Mouse (Mus musculus) regulatory T cell (primary cell): ENCODE measurements around the gene Xbp1.
"Not testable (repeated sequence)": the region's sequence is repeated elsewhere in the genome, so short reads cannot be mapped to it uniquely, and the experiment has no call there.

Source experiments
- in situ Hi-C: fragments of 300-600 bp; cut with MboI, MseI; formaldehyde crosslinking; loops from one replicate; pipeline ENCODE4 v1.15.1; 2025; ENCODE audit warnings: high pct_unique_total_duplicates

The Xbp1 gene

DNA sequence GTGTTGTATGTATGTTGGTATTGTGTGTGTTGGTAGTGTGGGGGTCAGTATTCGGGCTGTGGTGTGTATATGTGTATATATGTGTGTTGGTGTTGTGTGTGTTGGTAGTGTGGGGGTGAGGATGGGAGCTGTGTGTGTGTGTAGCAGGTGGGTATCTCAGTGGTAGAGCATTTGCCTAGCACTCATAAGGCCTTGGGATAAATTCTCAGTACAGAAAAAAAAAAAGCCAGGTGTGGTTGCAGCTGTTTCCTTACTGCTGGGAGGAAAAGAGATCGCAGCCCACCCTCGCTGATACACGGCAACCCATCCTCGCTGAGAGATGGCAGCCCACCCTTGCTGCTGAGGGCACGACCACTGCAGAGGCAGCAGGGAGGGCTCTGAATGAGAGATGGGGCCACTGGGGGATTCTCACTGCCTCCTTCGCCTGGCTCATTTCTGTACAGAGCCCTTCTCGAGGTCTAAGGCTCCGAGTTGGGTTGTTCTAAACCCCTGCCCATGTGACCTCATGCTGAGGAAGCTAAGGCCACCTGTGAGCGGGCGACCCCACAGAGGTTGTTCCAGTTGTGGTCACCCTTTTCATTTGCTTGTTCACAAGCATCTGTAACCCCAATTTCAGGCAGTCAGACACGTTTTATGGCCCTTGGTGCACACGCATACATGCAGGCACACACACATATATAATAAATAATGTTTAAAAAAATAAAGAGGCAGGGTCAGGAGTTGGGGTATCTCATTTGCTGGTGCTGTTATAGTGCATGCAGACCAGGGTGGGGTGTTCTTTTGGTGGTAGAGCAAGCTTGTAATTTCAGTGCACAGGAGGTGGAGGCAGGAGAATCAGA lies 19.3 kb upstream of the Xbp1 start:
- in situ Hi-C loops: no loop called here

DNA sequence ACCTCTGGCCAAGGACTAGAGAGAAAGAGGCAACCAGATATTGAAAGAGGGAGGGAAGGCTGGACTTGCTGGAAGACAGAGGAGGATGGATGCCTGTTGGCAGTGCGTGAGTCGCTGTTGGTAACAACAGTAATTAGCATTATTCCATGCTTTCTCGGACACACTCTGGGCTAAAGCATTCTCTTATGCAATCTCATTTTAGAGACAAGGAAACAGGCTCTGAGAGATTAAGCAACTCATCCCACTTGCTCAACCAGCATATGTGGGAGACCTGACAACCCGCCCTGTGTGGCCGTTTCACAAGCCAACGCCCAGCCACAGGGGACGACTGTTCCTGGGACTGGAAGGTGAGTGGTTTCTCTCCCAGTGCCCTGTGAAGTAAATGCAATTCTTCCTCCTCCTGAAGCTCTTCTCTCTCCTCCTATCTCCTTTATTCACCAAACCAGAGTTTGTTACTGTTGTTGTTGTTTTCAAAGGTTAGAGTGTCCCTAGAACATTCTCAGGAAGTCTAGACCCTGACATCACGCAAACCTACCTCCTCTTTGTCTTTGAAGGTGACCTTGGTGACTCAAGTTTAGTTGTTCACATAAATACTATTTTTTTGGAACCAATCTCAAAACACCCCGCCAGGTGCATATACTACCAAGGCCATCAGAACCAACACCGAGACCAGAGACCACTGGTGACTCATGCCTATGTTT lies 18.0 kb upstream of the Xbp1 start:
- in situ Hi-C loops: no loop called here

DNA sequence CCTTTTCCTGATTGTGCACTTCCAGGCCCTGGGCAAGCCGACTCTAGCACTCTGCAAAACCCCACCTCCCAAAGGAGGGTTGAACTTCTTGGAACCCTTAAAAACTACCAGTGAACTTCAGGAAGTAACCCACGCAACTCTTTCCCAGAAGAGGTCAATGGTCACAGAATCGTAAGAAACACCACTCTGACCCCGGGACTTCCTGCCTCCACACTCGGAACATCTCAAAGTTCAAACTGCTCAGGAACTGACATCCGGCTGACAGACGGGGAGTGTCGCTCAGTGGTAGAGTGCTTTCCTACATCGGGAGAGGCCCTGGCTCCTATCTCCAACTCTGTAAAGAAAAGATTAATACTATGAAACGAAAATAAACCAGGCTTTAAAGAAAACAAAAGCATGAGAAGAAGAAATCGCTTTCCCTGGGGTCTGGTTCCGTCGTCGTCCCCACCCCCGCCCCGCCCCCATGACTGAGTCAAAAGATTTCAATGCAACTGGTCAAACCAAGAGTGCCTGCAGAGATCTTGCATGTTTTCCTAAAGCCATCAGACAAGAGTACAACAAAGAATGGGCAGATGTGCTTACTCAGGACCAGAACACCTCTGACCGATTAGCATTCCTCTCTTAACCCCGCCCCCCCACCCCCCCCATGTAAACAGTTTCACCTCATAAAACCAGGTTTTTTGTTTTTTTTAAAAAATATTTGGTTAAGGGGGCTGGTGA lies 14.4 kb upstream of the Xbp1 start:
- in situ Hi-C loops: no loop called here

DNA sequence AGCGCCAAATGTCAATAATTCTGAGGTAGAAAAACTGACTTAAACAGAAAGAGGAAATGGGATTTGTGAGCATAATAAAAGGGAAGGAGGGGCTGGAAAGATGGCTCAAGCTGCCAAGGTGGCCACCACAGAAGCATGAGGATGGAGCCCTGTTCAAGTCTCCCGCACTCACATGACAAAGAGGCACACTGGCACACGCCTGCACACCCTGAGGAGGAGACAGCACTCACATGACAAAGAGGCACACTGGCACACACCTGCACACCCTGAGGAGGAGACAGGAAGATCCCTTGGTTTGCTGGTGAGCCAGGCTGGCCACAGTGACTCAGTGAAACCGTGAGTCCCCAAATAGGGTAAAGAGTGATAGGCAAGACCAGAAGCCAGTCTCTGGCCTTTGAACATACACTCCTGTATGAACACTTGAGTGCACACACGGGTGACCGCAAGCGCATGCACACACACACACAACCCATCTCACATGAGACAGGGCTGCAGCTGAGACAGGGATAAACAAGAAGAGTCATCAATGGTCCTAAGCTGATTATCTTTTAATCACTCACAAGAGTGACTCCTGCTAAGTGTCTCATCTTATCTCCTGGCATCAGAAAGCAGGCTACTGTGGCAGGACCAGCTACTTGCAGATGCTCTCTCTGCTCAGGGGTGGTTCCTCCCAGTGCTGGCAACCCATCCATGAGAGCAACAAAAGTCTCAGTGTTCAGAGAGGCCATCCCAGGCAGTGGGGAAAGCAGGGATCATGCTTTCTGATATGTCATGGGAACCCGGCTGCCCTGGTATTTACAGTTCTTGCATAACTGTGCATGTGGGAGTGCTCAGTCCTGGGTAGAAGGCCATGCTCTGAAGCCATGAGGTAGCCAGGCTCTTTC lies 11.0 kb upstream of the Xbp1 start:
- in situ Hi-C loops: no loop called here

DNA sequence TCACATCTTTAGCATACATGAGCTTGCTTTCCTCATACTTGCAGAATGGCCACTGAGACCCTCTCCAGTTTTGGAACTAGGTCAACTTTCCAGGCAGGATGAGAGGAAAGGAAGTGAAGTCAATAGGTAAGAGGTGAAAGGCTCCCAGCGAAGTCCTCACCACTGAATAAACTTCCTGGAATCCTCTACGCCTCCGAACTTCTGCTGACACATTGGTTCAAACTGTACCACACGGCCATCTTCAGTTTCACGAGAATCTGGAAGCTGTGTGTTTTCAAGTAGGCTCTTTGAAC lies 10.4 kb upstream of the Xbp1 start:
- in situ Hi-C loops: no loop called here

DNA sequence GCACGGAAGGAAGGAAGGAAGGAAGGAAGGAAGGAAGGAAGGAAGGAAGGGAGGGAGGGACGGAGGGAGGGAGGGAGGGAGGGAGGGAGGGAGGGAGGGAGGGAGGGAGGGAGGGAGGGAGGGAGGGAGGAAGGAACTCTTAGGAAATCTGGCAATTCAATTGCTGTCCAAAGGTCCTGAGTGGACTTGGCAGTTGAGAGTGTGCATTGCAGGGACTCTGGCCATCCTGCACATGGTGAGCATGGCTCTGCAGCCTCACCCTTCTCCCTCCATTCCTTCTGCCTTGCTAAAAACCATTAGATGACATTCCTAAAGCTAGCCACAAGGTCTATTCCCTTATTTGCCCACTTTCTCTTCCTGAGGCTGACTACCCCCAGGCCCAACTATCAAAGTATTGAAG lies 9.8 kb upstream of the Xbp1 start:
- in situ Hi-C loops: not testable (repeated sequence)

DNA sequence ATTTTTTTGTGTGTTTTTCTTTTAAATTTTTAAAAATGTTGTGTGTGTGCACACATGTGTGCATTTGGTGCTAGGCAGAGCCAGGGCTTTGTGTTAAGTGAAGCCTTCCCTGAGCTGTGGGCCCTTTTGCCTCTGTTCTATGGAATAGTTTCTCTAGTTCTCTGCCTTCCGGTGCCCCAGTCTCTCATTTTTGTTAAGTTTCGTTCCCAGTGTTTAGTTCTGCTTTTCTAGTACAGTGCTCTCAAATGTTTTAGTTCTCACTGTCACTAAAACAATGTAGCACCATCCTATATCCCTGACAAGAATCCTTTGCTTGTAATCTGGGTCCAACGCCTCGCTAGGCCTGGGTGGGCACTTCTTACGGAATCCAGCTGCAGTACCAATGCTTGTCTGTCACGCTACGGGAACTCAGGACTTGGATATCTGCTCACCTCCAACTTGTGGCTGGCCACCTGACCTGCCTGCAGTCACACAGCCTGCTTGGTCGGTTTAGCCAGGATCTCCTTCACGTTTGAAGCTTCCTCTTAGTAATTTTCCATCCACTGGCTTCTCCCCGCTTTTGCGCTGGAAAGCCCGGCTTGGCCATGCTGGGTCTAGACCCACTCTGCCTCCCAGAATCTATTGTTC lies 8.2 kb upstream of the Xbp1 start:
- in situ Hi-C loops: no loop called here

DNA sequence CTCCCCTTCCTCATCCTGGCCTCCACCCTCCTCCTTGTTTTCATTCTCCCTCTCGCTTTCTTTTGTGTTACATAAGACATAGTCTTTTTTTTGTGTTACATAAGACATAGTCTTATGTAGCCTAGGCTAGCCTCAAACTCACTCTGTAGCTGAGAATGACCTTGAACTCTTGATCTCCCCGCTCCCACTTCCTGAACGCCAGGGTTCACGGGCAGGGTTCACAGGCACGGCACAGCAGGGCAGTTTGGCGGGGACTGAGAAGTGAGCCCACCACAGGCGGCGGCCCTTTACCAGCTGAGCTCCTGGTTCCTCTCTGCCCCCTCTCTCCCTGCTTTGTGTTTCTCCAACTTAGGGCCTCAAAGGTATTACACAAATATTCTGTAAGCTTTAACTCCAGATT lies 7.5 kb upstream of the Xbp1 start:
- in situ Hi-C loops: no loop called here

DNA sequence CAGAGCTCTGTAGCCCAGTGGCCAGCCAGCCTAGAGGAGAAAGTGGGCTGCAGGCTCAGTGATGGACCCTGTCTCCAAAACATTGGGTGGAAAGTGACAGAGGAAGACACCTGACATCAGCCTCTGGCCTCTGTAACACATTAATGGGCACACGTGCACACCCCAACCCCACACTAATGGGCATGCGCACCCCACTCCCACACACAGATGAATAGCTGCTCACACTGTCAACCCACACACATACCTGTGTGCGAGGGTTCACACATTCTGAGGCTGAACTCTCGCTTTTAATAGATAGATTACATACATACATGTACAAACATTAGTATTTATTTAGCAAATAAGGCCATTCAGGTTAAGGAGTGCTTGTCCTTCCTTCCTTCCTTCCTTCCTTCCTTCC lies 6.4 kb upstream of the Xbp1 start:
- in situ Hi-C loops: no loop called here

DNA sequence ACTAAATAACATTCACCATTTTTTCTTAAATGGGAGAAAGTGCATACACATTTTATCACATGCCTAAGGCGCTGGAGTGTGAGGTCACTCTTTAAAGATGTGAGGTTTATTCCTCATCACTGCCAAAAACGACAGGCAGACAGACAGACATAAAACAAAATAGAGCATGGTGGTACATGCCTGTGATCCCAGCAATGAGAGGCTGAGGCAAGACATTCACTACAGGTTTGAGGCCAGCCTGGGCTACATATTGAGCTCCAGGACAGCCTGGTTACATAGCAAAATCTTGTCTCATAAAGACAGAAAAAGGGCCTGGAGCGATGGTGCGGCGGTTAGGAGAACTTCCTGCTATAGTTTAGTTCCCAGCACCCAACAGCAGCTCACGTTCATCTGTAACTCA lies 5.3 kb upstream of the Xbp1 start:
- in situ Hi-C loops: loop anchor here (5.0 kb wide), 1 partner anchor 33 kb away; no protein-coding TSS in a partner anchor

DNA sequence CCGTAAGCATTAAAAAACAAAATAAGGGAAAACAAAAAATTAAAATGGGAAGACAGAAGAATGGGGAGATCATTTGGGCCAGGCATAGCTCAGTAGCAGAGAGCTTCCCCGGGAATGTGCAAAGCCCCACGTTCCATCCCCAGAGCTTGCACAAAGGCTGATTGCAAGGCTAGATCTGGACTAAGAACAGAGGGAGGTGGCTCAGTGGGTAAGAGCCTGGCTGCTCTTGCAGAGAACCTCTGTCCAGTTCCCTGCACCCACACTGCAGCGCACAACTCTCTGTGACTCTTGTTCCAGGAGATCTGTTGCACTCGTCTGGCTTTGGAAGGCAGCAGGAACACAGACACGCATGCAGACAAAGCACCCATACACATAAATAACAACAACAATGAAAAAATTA lies 4.8 kb upstream of the Xbp1 start:
- in situ Hi-C loops: loop anchor here (5.0 kb wide), 1 partner anchor 33 kb away; no protein-coding TSS in a partner anchor

DNA sequence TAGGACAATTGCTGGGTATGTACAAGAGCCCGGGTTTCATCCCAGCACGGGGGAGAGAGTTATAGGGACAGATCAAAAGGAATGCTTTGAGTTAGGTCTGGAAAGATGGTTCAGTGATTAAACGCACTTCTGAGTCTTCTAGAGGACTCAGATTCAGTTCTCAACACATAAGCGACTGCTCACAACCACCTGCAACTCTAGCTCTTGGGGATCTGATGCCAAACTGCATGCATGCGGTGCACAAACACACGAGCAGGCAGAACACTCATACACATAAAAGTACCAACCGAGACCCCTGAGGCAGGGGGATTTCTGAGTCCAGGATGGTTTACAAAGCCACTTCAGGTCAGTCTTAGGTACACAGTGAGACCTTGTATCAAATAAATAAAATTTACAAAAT lies 4.3 kb upstream of the Xbp1 start:
- in situ Hi-C loops: loop anchor here (5.0 kb wide), 1 partner anchor 34 kb away; no protein-coding TSS in a partner anchor

DNA sequence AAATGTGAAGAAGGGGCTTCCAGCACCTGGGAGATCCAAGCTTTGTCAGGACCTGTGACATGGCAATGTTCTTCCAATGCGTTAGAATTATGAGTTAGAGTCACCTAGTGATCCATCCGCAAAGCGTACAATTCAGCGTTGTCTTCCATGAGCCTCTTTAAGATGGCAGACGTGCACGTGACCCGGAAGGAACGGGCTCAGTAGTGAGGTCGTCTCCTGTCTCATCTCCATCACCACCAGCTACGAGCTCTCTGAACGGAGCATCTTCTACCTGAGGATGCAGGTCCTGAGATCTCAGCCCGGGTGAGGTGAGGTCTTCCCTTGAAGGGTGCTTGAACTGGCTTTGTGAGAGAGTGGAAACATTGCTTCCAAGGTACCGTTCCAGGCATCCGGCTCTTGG lies 3.8 kb upstream of the Xbp1 start:
- in situ Hi-C loops: loop anchor here (5.0 kb wide), 1 partner anchor 34 kb away; no protein-coding TSS in a partner anchor

DNA sequence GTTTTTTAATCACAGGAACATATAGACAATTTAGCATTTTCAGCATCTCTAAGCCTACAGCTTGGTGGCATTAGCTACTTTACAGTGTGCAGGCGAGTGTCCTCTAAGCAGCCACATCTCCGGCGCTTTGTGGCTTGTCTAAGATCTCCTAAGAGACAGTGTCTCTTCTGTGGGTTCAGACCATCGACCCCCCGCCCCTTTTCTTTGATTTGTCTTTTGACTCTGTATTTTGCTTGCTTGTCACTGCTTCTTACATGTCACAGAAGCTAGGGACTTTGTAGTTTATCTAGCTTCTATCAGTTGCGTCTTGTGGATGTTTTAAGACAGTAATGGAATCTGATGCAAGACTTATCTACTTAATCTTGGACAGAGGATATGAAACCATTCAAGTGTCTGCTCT lies 3.1 kb upstream of the Xbp1 start:
- in situ Hi-C loops: loop anchor here (5.0 kb wide), 1 partner anchor 35 kb away; no protein-coding TSS in a partner anchor

DNA sequence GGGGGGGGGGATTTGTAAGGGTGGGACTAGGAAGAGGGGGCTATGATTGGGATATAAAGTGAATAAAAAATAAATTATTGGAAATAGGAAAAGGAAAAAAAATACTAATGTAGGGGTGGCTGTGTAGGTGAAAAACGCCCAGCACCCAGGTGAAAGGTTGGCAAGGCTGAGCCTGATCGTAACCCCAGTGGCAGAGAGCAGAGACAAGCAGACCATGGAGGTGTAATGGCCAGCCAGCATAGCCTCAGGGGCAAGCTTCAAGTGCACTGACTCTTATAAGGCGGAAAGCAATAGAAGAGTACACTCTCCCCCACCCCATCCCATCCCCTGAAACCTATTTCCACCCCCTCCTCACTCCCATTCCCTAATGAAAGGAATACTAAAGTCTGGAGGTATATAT lies 778 bp upstream of the Xbp1 start:
- in situ Hi-C loops: loop anchor here (5.0 kb wide), 1 partner anchor 37 kb away; no protein-coding TSS in a partner anchor

DNA sequence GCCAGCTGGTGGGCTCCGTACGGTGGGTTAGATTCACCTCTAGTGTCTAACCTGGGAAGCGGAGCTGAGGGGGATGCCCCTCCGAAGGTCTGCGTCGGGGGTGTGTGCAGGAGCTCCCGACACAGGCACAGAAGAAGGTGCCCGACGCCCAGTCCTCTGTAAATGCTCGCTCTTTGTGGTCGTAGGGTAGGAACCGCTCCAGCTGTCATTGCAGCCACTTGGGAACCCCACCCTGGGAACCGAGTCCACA lies 732 bp downstream of the Xbp1 start:
- in situ Hi-C loops: no loop called here

DNA sequence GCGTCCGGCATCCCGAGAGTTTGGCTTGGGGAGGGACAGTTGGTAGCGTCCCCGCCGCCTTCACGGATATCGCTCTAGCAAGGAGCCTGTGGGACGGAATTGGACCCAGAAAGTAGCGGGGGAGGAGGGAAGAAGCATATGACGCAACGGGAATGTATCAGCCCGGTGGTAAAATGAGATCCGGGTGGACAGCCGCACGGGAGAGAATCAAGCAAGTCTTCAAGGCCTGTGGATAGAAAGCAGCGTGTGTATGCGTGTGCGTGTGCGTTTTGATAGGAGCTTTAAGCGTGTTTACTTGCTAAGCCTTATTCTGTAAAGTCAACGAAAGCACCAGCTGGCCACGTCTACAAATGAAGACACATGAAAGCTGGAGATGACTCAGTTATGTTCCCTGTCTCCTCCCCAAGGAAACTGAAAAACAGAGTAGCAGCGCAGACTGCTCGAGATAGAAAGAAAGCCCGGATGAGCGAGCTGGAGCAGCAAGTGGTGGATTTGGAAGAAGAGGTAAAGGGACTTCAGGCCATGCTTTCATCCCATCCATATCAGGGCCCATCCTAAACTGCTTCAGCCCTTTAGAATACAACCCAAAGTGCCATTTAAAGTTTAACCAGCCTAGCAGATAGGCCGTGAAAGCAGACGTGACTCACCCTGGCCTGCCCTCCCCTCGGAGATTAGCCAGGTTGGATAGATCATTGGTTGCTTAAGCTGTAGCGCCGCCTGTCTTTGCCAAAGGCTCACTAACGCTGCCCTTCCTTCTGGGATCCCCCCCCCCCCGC lies 1.2 kb downstream of the Xbp1 start:
- in situ Hi-C loops: no loop called here

DNA sequence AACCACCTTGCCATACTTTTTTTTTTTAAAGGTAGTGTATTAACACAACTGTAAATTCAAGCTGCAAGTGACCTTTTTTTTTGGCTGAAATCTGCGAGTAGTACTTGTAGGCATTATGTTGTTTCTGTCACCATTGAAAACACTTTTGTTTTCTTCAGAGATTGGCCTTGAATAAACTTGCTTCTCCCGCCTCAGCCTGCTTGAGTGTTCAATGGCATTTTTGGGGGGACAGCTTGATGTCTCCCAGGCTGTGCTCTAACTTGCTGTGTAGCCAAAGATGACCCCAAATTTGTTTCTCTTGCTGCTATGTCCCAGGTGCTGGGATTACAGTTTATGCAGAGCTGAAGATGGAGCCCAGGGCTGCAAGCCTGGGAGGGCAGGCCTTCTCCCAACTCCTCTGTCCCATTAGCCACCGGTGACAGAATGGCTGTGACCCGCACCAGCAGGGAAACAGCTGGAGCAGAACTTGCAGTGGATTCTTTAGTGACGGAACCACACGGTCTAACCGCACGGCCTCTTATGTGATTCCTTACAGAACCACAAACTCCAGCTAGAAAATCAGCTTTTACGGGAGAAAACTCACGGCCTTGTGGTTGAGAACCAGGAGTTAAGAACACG lies 2.4 kb downstream of the Xbp1 start:
- in situ Hi-C loops: no loop called here

DNA sequence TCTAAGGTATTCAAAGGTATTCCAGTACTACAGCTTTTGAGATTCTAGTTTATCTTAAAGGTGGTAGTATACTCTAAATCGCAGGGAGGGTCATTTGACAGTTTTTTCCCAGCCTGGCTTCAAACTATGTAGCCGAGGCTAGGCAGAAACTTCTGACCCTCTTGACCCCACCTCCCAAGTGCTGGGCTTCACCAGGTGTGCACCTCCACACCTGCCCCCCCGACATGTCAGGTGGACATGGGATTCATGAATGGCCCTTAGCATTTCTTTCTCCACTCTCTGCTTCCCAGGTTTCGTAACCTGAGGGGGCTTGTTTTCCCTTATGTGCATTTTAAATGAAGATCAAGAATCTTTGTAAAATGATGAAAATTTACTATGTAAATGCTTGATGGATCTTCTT lies 5.0 kb downstream of the Xbp1 start:
- in situ Hi-C loops: no loop called here
